Mouse (Mus musculus): ENCODE measurements around the gene Cep63. TPM values are rescaled to one million over a fixed set of nuclear protein-coding genes. Genes with fewer than 3 reads are reported as not detected.

Cep63 gene
- 37.8 and 41.8 TPM in 2 replicates for polyA plus RNA-seq (2014; fragmentation: Nextera tagmentation; extraction: Ambion mirVana)

- Histone ChIP-seq H3K27me3 (replicated peaks; ENCODE audit: control insufficient read depth, insufficient read depth, low read length) (no peaks in the 10 kb centered on the region), H3K9me3 (replicated peaks; ENCODE audit: control insufficient read depth, low read length) (no peaks in the 10 kb centered on the region), H3K27ac (ENCODE audit: low read depth, low read length) (peak within 1 kb of the TSS; percentile 97), H3K9ac (ENCODE audit: low read length) (peak within 1 kb of the TSS; percentile 98), H3K4me1 (ENCODE audit: control insufficient read depth, insufficient read depth, low read length) (peaks cover 10% of the 10 kb centered on the region), H3K36me3 (ENCODE audit: control insufficient read depth, insufficient read depth, low read length) (peaks cover 5% of the 10 kb centered on the region; the same call in 1 of the 2 replicates), H3K4me2 (ENCODE audit: low read length) (peak within 1 kb of the TSS; percentile 73), H3K4me3 (ENCODE audit: low read depth, low read length) (peak within 1 kb of the TSS; percentile 80)
- DNase-seq (ENCODE audit: low spot score), result peak; percentile 98
- under 1% methylated on average over 65 of the region's 84 CpGs for WGBS
- ATAC-seq, result peak; percentile 96
Observed at GRCm38 (mm10) chr9:102625983-102626838, at the start of gene Cep63, which contains the start of gene Anapc13. Gene Cep63 (minus strand): TSS chr9:102626534. Gene Anapc13 (plus strand): TSS chr9:102626296.

DNA sequence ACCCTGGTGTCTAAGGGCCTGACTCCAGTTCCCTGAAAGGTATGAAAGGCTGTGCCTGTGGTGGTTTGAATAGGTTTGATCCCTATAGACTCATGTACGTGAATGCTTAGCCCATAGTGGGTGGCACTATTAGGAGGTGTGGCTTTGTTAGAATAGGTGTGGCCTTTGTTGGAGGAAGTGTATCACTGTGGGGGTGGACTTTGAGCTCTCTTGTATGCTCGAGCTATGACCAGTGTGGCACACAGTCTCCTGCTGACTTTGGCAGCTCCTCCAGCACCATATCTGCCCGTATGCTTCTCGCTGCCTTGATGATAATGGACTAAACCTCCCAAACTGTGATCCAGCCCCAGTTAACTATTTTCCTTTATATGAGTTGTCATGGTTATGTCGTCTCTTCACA lies 49.6 kb upstream of the Cep63 start:
- no peak for ATAC-seq
- no peaks in the 10 kb centered on the region for H3K9me3 ChIP-seq (replicated peaks; ENCODE audit: control insufficient read depth, low read length)
- H3K27ac ChIP-seq (ENCODE audit: low read depth, low read length), result no peak overlapping the region
- H3K36me3 ChIP-seq (ENCODE audit: control insufficient read depth, insufficient read depth, low read length), result no peaks in the 10 kb centered on the region
- H3K4me1 ChIP-seq (ENCODE audit: control insufficient read depth, insufficient read depth, low read length), result no peaks in the 10 kb centered on the region; the same call in 1 of the 2 replicates
- DNase-seq (ENCODE audit: low spot score), result no peak
- no peak overlapping the region for H3K4me3 ChIP-seq (ENCODE audit: low read depth, low read length)
- no peak overlapping the region for H3K9ac ChIP-seq (ENCODE audit: low read length)
- H3K27me3 ChIP-seq (replicated peaks; ENCODE audit: control insufficient read depth, insufficient read depth, low read length), result no peaks in the 10 kb centered on the region
- 69% methylated on average over 5 of the region's 5 CpGs for WGBS
- no peak overlapping the region for H3K4me2 ChIP-seq (ENCODE audit: low read length)

- DNase-seq (ENCODE audit: low spot score) (no peak), ATAC-seq (no peak)
- H3K4me3 ChIP-seq (ENCODE audit: low read depth, low read length), result no peak overlapping the region
- H3K27ac ChIP-seq (ENCODE audit: low read depth, low read length), result no peak overlapping the region
- no peaks in the 10 kb centered on the region for H3K9me3 ChIP-seq (replicated peaks; ENCODE audit: control insufficient read depth, low read length)
- H3K9ac ChIP-seq (ENCODE audit: low read length), result no peak overlapping the region
- no peak overlapping the region for H3K4me2 ChIP-seq (ENCODE audit: low read length)
- WGBS, result 79% methylated on average over 7 of the region's 7 CpGs
- no peaks in the 10 kb centered on the region; the same call in 1 of the 2 replicates for H3K4me1 ChIP-seq (ENCODE audit: control insufficient read depth, insufficient read depth, low read length)
- no peaks in the 10 kb centered on the region for H3K36me3 ChIP-seq (ENCODE audit: control insufficient read depth, insufficient read depth, low read length)
- H3K27me3 ChIP-seq (replicated peaks; ENCODE audit: control insufficient read depth, insufficient read depth, low read length), result no peaks in the 10 kb centered on the region
Observed at GRCm38 (mm10) chr9:102673381-102673780, 47.0 kb upstream of the Cep63 start.

DNA sequence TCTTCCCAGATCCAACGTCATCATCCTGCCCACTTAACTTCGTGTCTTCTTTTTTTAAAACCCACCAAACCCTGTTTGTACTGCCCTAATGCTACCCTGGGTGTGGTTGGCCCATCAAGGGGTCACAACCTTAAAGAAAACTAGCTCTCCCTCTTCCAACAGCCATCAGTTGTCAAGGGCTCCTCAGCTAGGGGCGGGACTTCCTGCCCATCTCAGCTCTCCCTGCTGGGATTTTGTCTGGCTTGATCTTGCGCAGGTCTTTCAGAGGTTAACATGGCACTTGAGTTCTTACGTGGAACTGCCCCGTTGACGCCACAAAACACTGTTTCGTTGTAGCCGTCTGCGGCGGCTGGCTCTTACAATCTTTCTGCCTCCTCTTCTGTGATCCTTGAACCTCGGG lies 42.6 kb upstream of the Cep63 start:
- WGBS, result 90% methylated on average over 12 of the region's 12 CpGs
- no peak for ATAC-seq
- H3K4me2 ChIP-seq (ENCODE audit: low read length), result no peak overlapping the region

DNA sequence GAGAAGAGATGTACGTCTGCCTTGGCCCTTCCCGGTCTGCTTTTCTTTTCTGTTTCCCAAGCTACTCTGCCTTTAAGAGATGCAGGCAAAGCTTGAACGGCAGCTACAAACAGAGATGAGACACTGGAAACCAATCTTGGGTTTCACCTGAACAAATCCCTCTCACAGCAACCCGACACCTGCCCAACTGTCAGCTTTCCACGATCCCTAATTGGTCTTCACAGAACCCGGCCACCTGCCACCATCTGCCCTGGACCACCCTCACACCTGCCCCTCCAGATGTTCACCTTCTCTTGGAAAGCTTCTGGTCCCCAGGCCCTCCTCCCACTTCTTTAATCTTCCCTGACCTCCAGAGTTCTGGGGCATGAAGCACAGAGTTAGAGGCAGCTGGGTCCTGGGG lies 41.8 kb upstream of the Cep63 start:
- Histone ChIP-seq H3K9ac (ENCODE audit: low read length) (no peak overlapping the region), H3K27me3 (replicated peaks; ENCODE audit: control insufficient read depth, insufficient read depth, low read length) (no peaks in the 10 kb centered on the region), H3K4me3 (ENCODE audit: low read depth, low read length) (no peak overlapping the region), H3K4me1 (ENCODE audit: control insufficient read depth, insufficient read depth, low read length) (peaks cover 3% of the 10 kb centered on the region; the same call in 1 of the 2 replicates), H3K27ac (ENCODE audit: low read depth, low read length) (no peak overlapping the region), H3K36me3 (ENCODE audit: control insufficient read depth, insufficient read depth, low read length) (no peaks in the 10 kb centered on the region), H3K9me3 (replicated peaks; ENCODE audit: control insufficient read depth, low read length) (no peaks in the 10 kb centered on the region), H3K4me2 (ENCODE audit: low read length) (no peak overlapping the region)
- WGBS, result 48% methylated on average over 6 of the region's 6 CpGs
- no peak for ATAC-seq
- peak; percentile 5 for DNase-seq (ENCODE audit: low spot score)

More for the DNA sequence above, 42.6 kb upstream of the Cep63 start:
- H3K27me3 ChIP-seq (replicated peaks; ENCODE audit: control insufficient read depth, insufficient read depth, low read length), result no peaks in the 10 kb centered on the region
- no peak overlapping the region for H3K27ac ChIP-seq (ENCODE audit: low read depth, low read length)
- no peak for DNase-seq (ENCODE audit: low spot score)
- no peak overlapping the region for H3K4me3 ChIP-seq (ENCODE audit: low read depth, low read length)
- H3K9me3 ChIP-seq (replicated peaks; ENCODE audit: control insufficient read depth, low read length), result no peaks in the 10 kb centered on the region
- peaks cover 3% of the 10 kb centered on the region; the same call in 1 of the 2 replicates for H3K4me1 ChIP-seq (ENCODE audit: control insufficient read depth, insufficient read depth, low read length)
- no peak overlapping the region for H3K9ac ChIP-seq (ENCODE audit: low read length)
- H3K36me3 ChIP-seq (ENCODE audit: control insufficient read depth, insufficient read depth, low read length), result no peaks in the 10 kb centered on the region

GRCm38 (mm10) chr9:102656355-102657095 lies 30.2 kb upstream of the Cep63 start:
- 77% methylated on average over 8 of the region's 8 CpGs for WGBS
- H3K9ac ChIP-seq (ENCODE audit: low read length), result no peak overlapping the region
- peaks cover under 1% of the 10 kb centered on the region; the same call in 1 of the 2 replicates for H3K4me1 ChIP-seq (ENCODE audit: control insufficient read depth, insufficient read depth, low read length)
- H3K4me2 ChIP-seq (ENCODE audit: low read length), result no peak overlapping the region
- no peak overlapping the region for H3K27ac ChIP-seq (ENCODE audit: low read depth, low read length)
- no peaks in the 10 kb centered on the region for H3K36me3 ChIP-seq (ENCODE audit: control insufficient read depth, insufficient read depth, low read length)
- no peak overlapping the region for H3K4me3 ChIP-seq (ENCODE audit: low read depth, low read length)
- no peaks in the 10 kb centered on the region for H3K27me3 ChIP-seq (replicated peaks; ENCODE audit: control insufficient read depth, insufficient read depth, low read length)
- no peak for DNase-seq (ENCODE audit: low spot score)
- H3K9me3 ChIP-seq (replicated peaks; ENCODE audit: control insufficient read depth, low read length), result no peaks in the 10 kb centered on the region
- no peak for ATAC-seq

- no peaks in the 10 kb centered on the region for H3K36me3 ChIP-seq (ENCODE audit: control insufficient read depth, insufficient read depth, low read length)
- H3K4me2 ChIP-seq (ENCODE audit: low read length), result no peak overlapping the region
- no peaks in the 10 kb centered on the region for H3K9me3 ChIP-seq (replicated peaks; ENCODE audit: control insufficient read depth, low read length)
- ATAC-seq (peak; percentile 30; the same call in 1 of the 2 replicates), DNase-seq (ENCODE audit: low spot score) (peak; percentile 52)
- H3K9ac ChIP-seq (ENCODE audit: low read length), result no peak overlapping the region
- peaks cover 23% of the 10 kb centered on the region for H3K4me1 ChIP-seq (ENCODE audit: control insufficient read depth, insufficient read depth, low read length)
- peak overlapping the region; percentile 45; the same call in 1 of the 2 replicates for H3K27ac ChIP-seq (ENCODE audit: low read depth, low read length)
- H3K27me3 ChIP-seq (replicated peaks; ENCODE audit: control insufficient read depth, insufficient read depth, low read length), result no peaks in the 10 kb centered on the region
- WGBS, result 41% methylated on average over 6 of the region's 6 CpGs
- H3K4me3 ChIP-seq (ENCODE audit: low read depth, low read length), result no peak overlapping the region
Observed at GRCm38 (mm10) chr9:102651199-102651720, 24.9 kb upstream of the Cep63 start.

DNA sequence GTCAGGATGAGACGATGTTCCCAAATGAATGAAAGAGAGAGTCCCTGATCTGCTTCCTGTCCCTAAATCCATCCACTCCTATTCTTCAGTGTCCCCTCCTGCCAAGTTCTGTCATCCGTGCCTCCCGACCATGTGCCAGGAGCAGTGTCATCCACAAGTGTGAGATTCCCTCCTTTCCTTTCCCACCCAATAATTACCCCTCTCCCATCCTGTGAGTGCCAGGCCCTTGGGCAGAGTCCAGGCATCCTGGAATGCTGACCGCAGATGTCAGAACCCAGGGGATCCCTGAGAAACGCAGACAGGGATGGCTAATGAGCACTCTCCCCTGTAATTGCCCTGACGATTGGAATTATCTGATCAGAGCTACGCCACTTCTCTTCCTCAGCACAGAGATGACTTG lies 24.3 kb upstream of the Cep63 start:
- H3K9ac ChIP-seq (ENCODE audit: low read length), result no peak overlapping the region; the same call in 1 of the 2 replicates
- no peaks in the 10 kb centered on the region for H3K9me3 ChIP-seq (replicated peaks; ENCODE audit: control insufficient read depth, low read length)
- peak overlapping the region; percentile 45 for H3K27ac ChIP-seq (ENCODE audit: low read depth, low read length)
- no peaks in the 10 kb centered on the region for H3K27me3 ChIP-seq (replicated peaks; ENCODE audit: control insufficient read depth, insufficient read depth, low read length)
- H3K4me3 ChIP-seq (ENCODE audit: low read depth, low read length), result no peak overlapping the region
- peaks cover 24% of the 10 kb centered on the region for H3K4me1 ChIP-seq (ENCODE audit: control insufficient read depth, insufficient read depth, low read length)
- peak; percentile 70 for DNase-seq (ENCODE audit: low spot score)
- WGBS, result 18% methylated on average over 7 of the region's 7 CpGs
- H3K4me2 ChIP-seq (ENCODE audit: low read length), result peak overlapping the region; percentile 1; the same call in 1 of the 2 replicates
- peak; percentile 75 for ATAC-seq
- no peaks in the 10 kb centered on the region for H3K36me3 ChIP-seq (ENCODE audit: control insufficient read depth, insufficient read depth, low read length)

Measured in forebrain, embryonic 14.5 days (tissue).